Mouse (Mus musculus) kidney, adult 2 months (tissue): Measurements from ENCODE around the gene Aplf.

Experiments
- CTCF ChIP-seq: fragments of 200-500 bp; conservative IDR thresholded peaks from 2 replicates; pipeline ENCODE4 v1.5.1; 2011; ENCODE audit warnings: low read depth, mild to moderate bottlenecking, control low read depth, low read length, moderate library complexity, mixed read lengths; ENCODE audit not compliant: insufficient read depth, insufficient read length
- POLR2A ChIP-seq: fragments of 200-500 bp; IDR thresholded peaks from one replicate; pipeline ENCODE4 v1.6.1; 2011; ENCODE audit warnings: low read depth, low read length, control low read depth

- TF ChIP-seq POLR2A: no peak
- TF ChIP-seq CTCF: no peak
Measured at GRCm38 (mm10) chr6:87599825-87600224, 72.2 kb downstream of the Aplf start.
